In genomic region chr2:152789591-152789999, GRCm38 (mm10) we compare ENCODE assay signal across 8 mouse cellular contexts. TPM values are rescaled to one million over a fixed set of nuclear protein-coding genes. Genes with fewer than 3 reads are reported as not detected.
DNase-seq lines count a peak whose midpoint lies in the region; ATAC-seq and TF ChIP-seq lines count a peak whose summit lies in the region.

No protein-coding gene starts in this region.

- no peak overlapping the region for H3K4me3 ChIP-seq in lung, embryonic 14.5 days (ENCODE audit: low read depth, low read length)
- no peak overlapping the region for H3K4me3 ChIP-seq in lung, adult 2 months (replicated peaks; ENCODE audit: extremely low read depth, low read depth, low read length)
- no peak overlapping the region for H3K4me3 ChIP-seq in intestine, embryonic 16.5 days (ENCODE audit: low read length)
- no peak overlapping the region for H3K4me3 ChIP-seq in macrophage (ENCODE audit: inconsistent target)
- no peak overlapping the region for H3K4me3 ChIP-seq in stomach, embryonic 16.5 days (replicated peaks; ENCODE audit: low read length)

- H3K79me2 ChIP-seq in macrophage (ENCODE audit: inconsistent target) = peaks cover 100% of the 10 kb centered on the region

- H3K4me1 ChIP-seq in lung, embryonic 14.5 days (ENCODE audit: insufficient read depth) = peaks cover 24% of the 10 kb centered on the region
- peaks cover 73% of the 10 kb centered on the region for H3K4me1 ChIP-seq in lung, adult 2 months (ENCODE audit: control insufficient read depth, insufficient read depth, low read length)
- H3K4me1 ChIP-seq in intestine, embryonic 16.5 days (ENCODE audit: control insufficient read depth, insufficient read depth, low read length) = peaks cover 33% of the 10 kb centered on the region
- H3K4me1 ChIP-seq in stomach, embryonic 16.5 days (ENCODE audit: control insufficient read depth, insufficient read depth, low read length) = peaks cover 37% of the 10 kb centered on the region

- no peak for TF ChIP-seq CTCF in lung, embryonic 14.5 days (IDR thresholded peaks at IDR 0.05; ENCODE audit: low read depth)
- TF ChIP-seq CTCF in lung, adult 2 months (IDR thresholded peaks at IDR 0.05; ENCODE audit: insufficient read depth, low read length) = no peak

- no peaks in the 10 kb centered on the region for H3K36me3 ChIP-seq in lung, embryonic 14.5 days (ENCODE audit: insufficient read depth)
- 0 out of 2 replicates have a peak, but pooled peaks cover 5% of the 10 kb centered on the region for H3K36me3 ChIP-seq in intestine, embryonic 16.5 days (ENCODE audit: control insufficient read depth, insufficient read depth, low read length)
- H3K36me3 ChIP-seq in macrophage (ENCODE audit: inconsistent target) = peaks cover 7% of the 10 kb centered on the region; the same call in 1 of the 2 replicates
- no peaks in the 10 kb centered on the region for H3K36me3 ChIP-seq in stomach, embryonic 16.5 days (ENCODE audit: control insufficient read depth, insufficient read depth, low read length)

- no peak for TF ChIP-seq POLR2A in lung, adult 2 months (IDR thresholded peaks at IDR 0.05; ENCODE audit: borderline replicate concordance, extremely low read depth, low read depth, low read length)

- 17% methylated on average over 4 of the region's 4 CpGs for WGBS in lung, embryonic 14.5 days
- 9% methylated on average over 4 of the region's 4 CpGs for WGBS in lung, adult 2 months
- WGBS in intestine, embryonic 16.5 days = 20% methylated on average over 4 of the region's 4 CpGs
- WGBS in macrophage (ENCODE audit: missing documents) = 15% methylated on average over 4 of the region's 4 CpGs
- 27% methylated on average over 4 of the region's 4 CpGs for WGBS in stomach, embryonic 16.5 days

- peak; percentile 71 for DNase-seq in lung, embryonic 14.5 days
- no peak for DNase-seq in lung, adult 2 months
- no peak for DNase-seq in layer of hippocampus, adult 8-10 months (ENCODE audit: low spot score in 2 of 2)
- DNase-seq in right cerebral cortex, adult 18-20 months = no peak

- peak overlapping the region; percentile 79 for H3K27ac ChIP-seq in lung, embryonic 14.5 days (ENCODE audit: low read depth)
- H3K27ac ChIP-seq in intestine, embryonic 16.5 days (ENCODE audit: low read length) = peak overlapping the region; percentile 61
- H3K27ac ChIP-seq in macrophage = peak overlapping the region; percentile 96
- peak overlapping the region; percentile 64; the same call in 1 of the 2 replicates for H3K27ac ChIP-seq in stomach, embryonic 16.5 days (ENCODE audit: low read length)

- H3K9me3 ChIP-seq in lung, embryonic 14.5 days (ENCODE audit: low read depth, low read length) = no peaks in the 10 kb centered on the region
- no peaks in the 10 kb centered on the region; the same call in 1 of the 2 replicates for H3K9me3 ChIP-seq in intestine, embryonic 16.5 days (ENCODE audit: control insufficient read depth, low read length)
- H3K9me3 ChIP-seq in stomach, embryonic 16.5 days (replicated peaks; ENCODE audit: control insufficient read depth, low read length) = no peaks in the 10 kb centered on the region

- H3K27me3 ChIP-seq in lung, embryonic 14.5 days (ENCODE audit: insufficient read depth, low read length) = no peaks in the 10 kb centered on the region
- H3K27me3 ChIP-seq in intestine, embryonic 16.5 days (replicated peaks; ENCODE audit: control insufficient read depth, insufficient read depth, low read length) = no peaks in the 10 kb centered on the region
- H3K27me3 ChIP-seq in stomach, embryonic 16.5 days (ENCODE audit: control insufficient read depth, insufficient read depth, low read length) = no peaks in the 10 kb centered on the region

- peak overlapping the region; percentile 38 for H3K4me2 ChIP-seq in lung, embryonic 14.5 days
- no peak overlapping the region for H3K4me2 ChIP-seq in intestine, embryonic 16.5 days (ENCODE audit: low read depth, low read length)
- no peak overlapping the region for H3K4me2 ChIP-seq in stomach, embryonic 16.5 days (ENCODE audit: low read depth, low read length)

- peak; percentile 65 for ATAC-seq in lung, embryonic 14.5 days (ENCODE audit: insufficient read depth)
- peak; percentile 83 for ATAC-seq in erythroid progenitor cell, adult 5-6 weeks (replicated peaks; ENCODE audit: low FRiP score, poor library complexity, severe bottlenecking)
- ATAC-seq in intestine, embryonic 16.5 days = peak; percentile 64
- peak; percentile 53 for ATAC-seq in stomach, embryonic 16.5 days (ENCODE audit: insufficient read depth, low FRiP score)

- no peak overlapping the region for H3K9ac ChIP-seq in lung, embryonic 14.5 days
- H3K9ac ChIP-seq in intestine, embryonic 16.5 days (ENCODE audit: low read depth, low read length) = no peak overlapping the region
- 0 out of 2 replicates have a peak overlapping the region, but pooled peaks have one; percentile 23 for H3K9ac ChIP-seq in stomach, embryonic 16.5 days (ENCODE audit: low read length)

RNA-seq across cellular contexts. Expression of gene Cox4i2, which starts 35.6 kb away (rescaled TPM):
- polyA plus RNA-seq in lung, embryonic 14.5 days (2014; fragmentation: Nextera tagmentation; extraction: Ambion mirVana) = 51.4 and 59.6 TPM in 2 replicates
- 84.7 and 90.1 TPM in 2 replicates for polyA plus RNA-seq in lung, adult 2 months (2012; rRNA removed)
- total RNA-seq in erythroid progenitor cell, adult 5-6 weeks (2015; ENCODE audit: low replicate concordance) = 1.8 TPM in 1 of 2 replicates, not detected in the other
- total RNA-seq in erythroid progenitor cell, adult 5-6 weeks (2017; ENCODE audit: low replicate concordance) = not detected in 2 replicates
- 14.8 and 15.3 TPM in 2 replicates for polyA plus RNA-seq in intestine, embryonic 16.5 days (2015; fragmentation: Nextera tagmentation; extraction: Ambion mirVana)
- total RNA-seq in macrophage (2018; cell fraction: chromatin; rRNA removed) = not detected
- not detected for total RNA-seq in macrophage (2018; cell fraction: cytosol; rRNA removed)
- total RNA-seq in macrophage (2018; cell fraction: nucleus; rRNA removed) = not detected
- not detected in 3 replicates for polyA plus RNA-seq in macrophage (2018)
- polyA plus RNA-seq in stomach, embryonic 16.5 days (2015; fragmentation: Nextera tagmentation; extraction: Ambion mirVana) = 21.3 and 23.9 TPM in 2 replicates
- 1 to 10 TPM in 3 of 4 experiments, under 1 TPM in 1; 0.92 to 2.4 (median 2.2) TPM for total RNA-seq in layer of hippocampus, adult 8-10 months (2022)

RNA-seq across cellular contexts. Expression of gene Bcl2l1, which starts 41.9 kb away (rescaled TPM):
- polyA plus RNA-seq in lung, embryonic 14.5 days (2014; fragmentation: Nextera tagmentation; extraction: Ambion mirVana) = 102 and 103 TPM in 2 replicates
- 113 and 118 TPM in 2 replicates for polyA plus RNA-seq in lung, adult 2 months (2012; rRNA removed)
- 80.9 and 99.1 TPM in 2 replicates for total RNA-seq in erythroid progenitor cell, adult 5-6 weeks (2015; ENCODE audit: low replicate concordance)
- 76.9 and 94.9 TPM in 2 replicates for total RNA-seq in erythroid progenitor cell, adult 5-6 weeks (2017; ENCODE audit: low replicate concordance)
- 65.8 and 66.8 TPM in 2 replicates for polyA plus RNA-seq in intestine, embryonic 16.5 days (2015; fragmentation: Nextera tagmentation; extraction: Ambion mirVana)
- 100 to 1,000 TPM; 136 to 537 (median 201) TPM for total RNA-seq in macrophage (2018; cell fraction: chromatin; rRNA removed)
- total RNA-seq in macrophage (2018; cell fraction: cytosol; rRNA removed) = 100 to 1,000 TPM in 7 of 26 experiments, 10 to 100 TPM in 19; 72.0 to 192 (median 85.2) TPM
- total RNA-seq in macrophage (2018; cell fraction: nucleus; rRNA removed) = 100 to 1,000 TPM; 131 to 456 (median 217) TPM
- 38.6 to 159 TPM (median 48.4 TPM) in 3 replicates for polyA plus RNA-seq in macrophage (2018)
- polyA plus RNA-seq in stomach, embryonic 16.5 days (2015; fragmentation: Nextera tagmentation; extraction: Ambion mirVana) = 78.1 and 88.8 TPM in 2 replicates
- 100 to 1,000 TPM; 124 to 140 (median 132) TPM for total RNA-seq in layer of hippocampus, adult 8-10 months (2022)

RNA-seq across cellular contexts. Expression of gene Id1, which starts 53.5 kb away (rescaled TPM):
- polyA plus RNA-seq in lung, embryonic 14.5 days (2014; fragmentation: Nextera tagmentation; extraction: Ambion mirVana) = 122 and 123 TPM in 2 replicates
- 323 and 438 TPM in 2 replicates for polyA plus RNA-seq in lung, adult 2 months (2012; rRNA removed)
- total RNA-seq in erythroid progenitor cell, adult 5-6 weeks (2015; ENCODE audit: low replicate concordance) = 1.3 and 17.3 TPM in 2 replicates
- total RNA-seq in erythroid progenitor cell, adult 5-6 weeks (2017; ENCODE audit: low replicate concordance) = 1.6 and 2.6 TPM in 2 replicates
- 96.1 and 107 TPM in 2 replicates for polyA plus RNA-seq in intestine, embryonic 16.5 days (2015; fragmentation: Nextera tagmentation; extraction: Ambion mirVana)
- total RNA-seq in macrophage (2018; cell fraction: chromatin; rRNA removed) = 1 to 10 TPM in 10 of 26 experiments, under 1 TPM in 6, not detected in 10; 0.68 to 5.0 (median 1.2) TPM
- 1 to 10 TPM in 5 of 26 experiments, under 1 TPM in 18, not detected in 3; 0.15 to 1.9 (median 0.52) TPM for total RNA-seq in macrophage (2018; cell fraction: cytosol; rRNA removed)
- total RNA-seq in macrophage (2018; cell fraction: nucleus; rRNA removed) = 10 to 100 TPM in 2 of 26 experiments, 1 to 10 TPM in 5, under 1 TPM in 8, not detected in 11; 0.63 to 45.8 (median 0.98) TPM
- polyA plus RNA-seq in macrophage (2018) = 0.27 to 88.3 TPM (median 0.39 TPM) in 3 replicates
- 125 and 145 TPM in 2 replicates for polyA plus RNA-seq in stomach, embryonic 16.5 days (2015; fragmentation: Nextera tagmentation; extraction: Ambion mirVana)
- total RNA-seq in layer of hippocampus, adult 8-10 months (2022) = 10 to 100 TPM; 18.1 to 24.9 (median 22.5) TPM

RNA-seq across cellular contexts. Expression of gene Tpx2, which starts 58.2 kb away (rescaled TPM):
- 126 and 128 TPM in 2 replicates for polyA plus RNA-seq in lung, embryonic 14.5 days (2014; fragmentation: Nextera tagmentation; extraction: Ambion mirVana)
- polyA plus RNA-seq in lung, adult 2 months (2012; rRNA removed) = 0.63 and 0.77 TPM in 2 replicates
- 326 and 338 TPM in 2 replicates for total RNA-seq in erythroid progenitor cell, adult 5-6 weeks (2015; ENCODE audit: low replicate concordance)
- 393 and 412 TPM in 2 replicates for total RNA-seq in erythroid progenitor cell, adult 5-6 weeks (2017; ENCODE audit: low replicate concordance)
- polyA plus RNA-seq in intestine, embryonic 16.5 days (2015; fragmentation: Nextera tagmentation; extraction: Ambion mirVana) = 45.7 and 51.5 TPM in 2 replicates
- total RNA-seq in macrophage (2018; cell fraction: chromatin; rRNA removed) = 10 to 100 TPM in 5 of 26 experiments, 1 to 10 TPM in 21; 2.1 to 18.9 (median 7.1) TPM
- 10 to 100 TPM in 13 of 26 experiments, 1 to 10 TPM in 13; 4.3 to 30.1 (median 10.4) TPM for total RNA-seq in macrophage (2018; cell fraction: cytosol; rRNA removed)
- 10 to 100 TPM in 12 of 26 experiments, 1 to 10 TPM in 14; 2.6 to 18.6 (median 9.8) TPM for total RNA-seq in macrophage (2018; cell fraction: nucleus; rRNA removed)
- polyA plus RNA-seq in macrophage (2018) = 3.4 to 14.0 TPM (median 11.8 TPM) in 3 replicates
- polyA plus RNA-seq in stomach, embryonic 16.5 days (2015; fragmentation: Nextera tagmentation; extraction: Ambion mirVana) = 59.8 and 60.6 TPM in 2 replicates
- total RNA-seq in layer of hippocampus, adult 8-10 months (2022) = 1 to 10 TPM; 1.2 to 2.3 (median 1.7) TPM

Comparison
In these comparisons a context has a peak if more than half of its experiments do, and no peak if none do; other contexts are left out.
1. RNA of gene Cox4i2, which starts 35.6 kb away (polyA plus RNA-seq): 84.7 to 90.1 TPM in lung, adult 2 months, 51.4 to 59.6 TPM in lung, embryonic 14.5 days, 21.3 to 23.9 TPM in stomach, embryonic 16.5 days and 14.8 to 15.3 TPM in intestine, embryonic 16.5 days; not detected in macrophage; every median in the first group is over 10 times any median in the second.
2. Peak in every context shown above with its lines, with median percentiles within 50 percentile points of each other: ATAC-seq and H3K27ac ChIP-seq.